In genomic region chr10:66913627-66914026, GRCm38 (mm10) we compare ENCODE assay signal across 7 mouse cellular contexts.
DNase-seq lines count a peak whose midpoint lies in the region; ATAC-seq lines count a peak whose summit lies in the region.

No protein-coding gene starts in this region.

- H3K4me3 ChIP-seq in liver, embryonic 11.5 days (ENCODE audit: low read depth, low read length): no peak overlapping the region
- H3K4me3 ChIP-seq in liver, embryonic 12.5 days: no peak overlapping the region
- H3K4me3 ChIP-seq in forebrain, embryonic 11.5 days (ENCODE audit: low read depth, low read length): no peak overlapping the region
- H3K4me3 ChIP-seq in midbrain, embryonic 13.5 days (replicated peaks): no peak overlapping the region

- no peaks in the 10 kb centered on the region for H3K27me3 ChIP-seq in liver, embryonic 11.5 days (replicated peaks; ENCODE audit: control insufficient read depth, insufficient read depth, low read length)
- H3K27me3 ChIP-seq in liver, embryonic 12.5 days (replicated peaks): peaks cover 5% of the 10 kb centered on the region; the same call in 1 of the 2 replicates
- no peaks in the 10 kb centered on the region for H3K27me3 ChIP-seq in forebrain, embryonic 11.5 days (ENCODE audit: control insufficient read depth, insufficient read depth, low read length)
- no peaks in the 10 kb centered on the region for H3K27me3 ChIP-seq in midbrain, embryonic 13.5 days

- peaks cover 14% of the 10 kb centered on the region for H3K4me1 ChIP-seq in liver, embryonic 11.5 days (replicated peaks; ENCODE audit: control insufficient read depth, insufficient read depth, low read length)
- peaks cover 39% of the 10 kb centered on the region for H3K4me1 ChIP-seq in liver, embryonic 12.5 days
- H3K4me1 ChIP-seq in forebrain, embryonic 11.5 days (replicated peaks; ENCODE audit: control insufficient read depth, insufficient read depth, low read length): peaks cover 15% of the 10 kb centered on the region
- H3K4me1 ChIP-seq in midbrain, embryonic 13.5 days (replicated peaks): peaks cover 27% of the 10 kb centered on the region

- no peak overlapping the region for H3K9ac ChIP-seq in liver, embryonic 11.5 days (ENCODE audit: low read depth, low read length)
- H3K9ac ChIP-seq in liver, embryonic 12.5 days: no peak overlapping the region
- no peak overlapping the region for H3K9ac ChIP-seq in forebrain, embryonic 11.5 days (ENCODE audit: low read length)
- H3K9ac ChIP-seq in midbrain, embryonic 13.5 days (replicated peaks): no peak overlapping the region

- peak overlapping the region; percentile 38 for H3K4me2 ChIP-seq in liver, embryonic 11.5 days
- H3K4me2 ChIP-seq in liver, embryonic 12.5 days: no peak overlapping the region
- H3K4me2 ChIP-seq in forebrain, embryonic 11.5 days (ENCODE audit: low read depth, low read length, severe bottlenecking): 0 out of 2 replicates have a peak overlapping the region, but pooled peaks have one; percentile 8
- H3K4me2 ChIP-seq in midbrain, embryonic 13.5 days (replicated peaks): no peak overlapping the region

- H3K27ac ChIP-seq in liver, embryonic 11.5 days (ENCODE audit: low read depth, low read length): no peak overlapping the region
- no peak overlapping the region for H3K27ac ChIP-seq in liver, embryonic 12.5 days
- peak overlapping the region; percentile 41; the same call in 1 of the 2 replicates for H3K27ac ChIP-seq in forebrain, embryonic 11.5 days (ENCODE audit: low read depth, low read length)
- no peak overlapping the region for H3K27ac ChIP-seq in midbrain, embryonic 13.5 days

- no peaks in the 10 kb centered on the region for H3K36me3 ChIP-seq in liver, embryonic 11.5 days (ENCODE audit: control insufficient read depth, insufficient read depth, low read length)
- no peaks in the 10 kb centered on the region for H3K36me3 ChIP-seq in liver, embryonic 12.5 days
- no peaks in the 10 kb centered on the region for H3K36me3 ChIP-seq in forebrain, embryonic 11.5 days (ENCODE audit: control insufficient read depth, insufficient read depth, low read length)
- H3K36me3 ChIP-seq in midbrain, embryonic 13.5 days: no peaks in the 10 kb centered on the region

- WGBS in liver, embryonic 11.5 days: 35% methylated on average over 8 of the region's 8 CpGs
- 40% methylated on average over 8 of the region's 8 CpGs for WGBS in liver, embryonic 12.5 days (ENCODE audit: insufficient replicate concordance)
- 40% methylated on average over 7 of the region's 8 CpGs for WGBS in forebrain, embryonic 11.5 days
- 37% methylated on average over 7 of the region's 8 CpGs for WGBS in midbrain, embryonic 13.5 days

- H3K9me3 ChIP-seq in liver, embryonic 11.5 days (ENCODE audit: control insufficient read depth, low read length): no peaks in the 10 kb centered on the region
- H3K9me3 ChIP-seq in liver, embryonic 12.5 days (replicated peaks): no peaks in the 10 kb centered on the region
- H3K9me3 ChIP-seq in forebrain, embryonic 11.5 days (ENCODE audit: control insufficient read depth, low read length): no peaks in the 10 kb centered on the region
- no peaks in the 10 kb centered on the region for H3K9me3 ChIP-seq in midbrain, embryonic 13.5 days

- no peak for DNase-seq in liver, embryonic 11.5 days (ENCODE audit: low spot score)
- DNase-seq in forebrain, embryonic 11.5 days (ENCODE audit: low spot score): peak; percentile 74
- DNase-seq in kidney, postnatal 10 days: peak; percentile 63
- DNase-seq in spleen, adult 18-20 months: no peak

- no peak for ATAC-seq in liver, embryonic 11.5 days (replicated peaks; ENCODE audit: low FRiP score)
- no peak for ATAC-seq in liver, embryonic 12.5 days
- ATAC-seq in forebrain, embryonic 11.5 days (replicated peaks; ENCODE audit: low FRiP score): peak; percentile 53
- ATAC-seq in midbrain, embryonic 13.5 days: peak; percentile 65
- no peak for ATAC-seq in CD4-positive, CD25-positive, alpha-beta regulatory T cell, adult 4 months

Comparison
In these comparisons a context has a peak if more than half of its experiments do, and no peak if none do; other contexts are left out.
1. H3K4me2 ChIP-seq: peak in liver, embryonic 11.5 days (single experiment) and forebrain, embryonic 11.5 days (single experiment); none in liver, embryonic 12.5 days (single experiment) and midbrain, embryonic 13.5 days (single experiment).
2. ATAC-seq: peak in forebrain, embryonic 11.5 days (single experiment) and midbrain, embryonic 13.5 days (single experiment); none in liver, embryonic 11.5 days (single experiment), liver, embryonic 12.5 days (single experiment) and CD4-positive, CD25-positive, alpha-beta regulatory T cell, adult 4 months (single experiment).
3. DNase-seq: peak in forebrain, embryonic 11.5 days (single experiment) and kidney, postnatal 10 days (single experiment); none in liver, embryonic 11.5 days (single experiment) and spleen, adult 18-20 months (0 of 2).